Mouse (Mus musculus) CH12.LX (cell line): Measurements from ENCODE around the gene Tyrobp. TPM values are rescaled to one million over a fixed set of nuclear protein-coding genes. Genes with fewer than 3 reads are reported as not detected.

Source experiments
- DNase-seq: peaks from one replicate; pipeline ENCODE4 v3.0.0-alpha.2; 2013; ENCODE audit errors: extremely low read depth
- H3K27ac ChIP-seq: 2 replicates; pipeline ENCODE4 v1.5.1; 2012; ENCODE audit warnings: low read depth, mild to moderate bottlenecking, control low read depth, moderate library complexity; ENCODE audit not compliant: insufficient read depth
- H3K27me3 ChIP-seq: replicated peaks from 2 replicates; pipeline ENCODE3; 2012; ENCODE audit warnings: inconsistent platforms
- H3K36me3 ChIP-seq, 2 experiments: replicated peaks in 1 of 2; 2 replicates each; pipeline versions ENCODE3 to v1.6.1; 2012; ENCODE audit warnings: inconsistent platforms in 1 of 2, low read length in 1 of 2, mild to moderate bottlenecking in 1 of 2, mixed read lengths in 1 of 2, moderate library complexity in 1 of 2; ENCODE audit not compliant: control insufficient read depth in 1 of 2, insufficient read depth in 1 of 2
- H3K4me1 ChIP-seq, 2 experiments: 2 replicates each; pipeline ENCODE4 v1.6.1; 2012; ENCODE audit warnings: inconsistent platforms in 1 of 2, moderate library complexity in 1 of 2; ENCODE audit not compliant: insufficient read depth in 2 of 2, control insufficient read depth in 1 of 2
- H3K4me2 ChIP-seq: 2 replicates; pipeline ENCODE4 v1.6.1; 2012; ENCODE audit warnings: low read depth, mild to moderate bottlenecking, control low read depth; ENCODE audit not compliant: poor library complexity, insufficient read depth, severe bottlenecking
- H3K4me3 ChIP-seq, 3 experiments: fragments of 150-350 bp in 1 of 3; sonication (generic) in 1 of 3; replicated peaks in 1 of 3; 2 replicates each; pipeline versions ENCODE3 to v1.5.1; 2011 to 2012; ENCODE audit warnings: low read depth in 2 of 3, low read length in 2 of 3, mild to moderate bottlenecking in 2 of 3, moderate library complexity in 2 of 3, control low read depth in 1 of 3, improper control_type of control experiment in 1 of 3, inconsistent platforms in 1 of 3, mixed read lengths in 1 of 3; ENCODE audit not compliant: poor library complexity in 1 of 3
- H3K79me2 ChIP-seq: replicated peaks from 2 replicates; pipeline ENCODE4 v1.6.1; 2012; ENCODE audit warnings: mild to moderate bottlenecking, moderate library complexity; ENCODE audit not compliant: control insufficient read depth, poor library complexity, insufficient read depth, severe bottlenecking; ENCODE audit errors: extremely low read depth
- H3K9ac ChIP-seq: 2 replicates; pipeline ENCODE4 v1.6.1; 2012; ENCODE audit warnings: low read depth, mild to moderate bottlenecking, control low read depth, moderate library complexity; ENCODE audit not compliant: insufficient read depth
- H3K9me3 ChIP-seq: replicated peaks from 2 replicates; pipeline ENCODE3; 2012; ENCODE audit warnings: low read length, inconsistent platforms, mixed read lengths
- CHD1 ChIP-seq: IDR thresholded peaks from 2 replicates; pipeline ENCODE4 v1.6.1; 2012; ENCODE audit warnings: low read depth, low read length, improper control_type of control experiment, inconsistent platforms
- CHD2 ChIP-seq: IDR thresholded peaks from 2 replicates; pipeline ENCODE4 v1.6.1; 2011; ENCODE audit warnings: low read length, improper control_type of control experiment
- CTCF ChIP-seq, 2 experiments: IDR thresholded peaks in 1 of 2; conservative IDR thresholded peaks in 1 of 2; 2 replicates each; pipeline ENCODE4 v1.5.1; 2011 to 2012; ENCODE audit warnings: low read depth in 2 of 2, low read length in 2 of 2, improper control_type of control experiment in 1 of 2, inconsistent platforms in 1 of 2, mild to moderate bottlenecking in 1 of 2, moderate library complexity in 1 of 2
- E2F4 ChIP-seq: IDR thresholded peaks from 2 replicates; pipeline ENCODE4 v1.6.1; 2011; ENCODE audit warnings: low read depth, low read length, improper control_type of control experiment; ENCODE audit not compliant: insufficient replicate concordance
- ELF1 ChIP-seq: IDR thresholded peaks from 2 replicates; pipeline ENCODE4 v1.6.1; 2014; ENCODE audit warnings: low read depth, mild to moderate bottlenecking, inconsistent platforms, low read length, improper control_type of control experiment
- ETS1 ChIP-seq: conservative IDR thresholded peaks from 2 replicates; pipeline ENCODE4 v1.6.1; 2012; ENCODE audit warnings: low read depth, mild to moderate bottlenecking, inconsistent platforms, low read length, improper control_type of control experiment, moderate library complexity
- HCFC1 ChIP-seq: IDR thresholded peaks from 2 replicates; pipeline ENCODE4 v1.6.1; 2012; ENCODE audit warnings: low read depth, mild to moderate bottlenecking, inconsistent platforms, low read length, improper control_type of control experiment
- IRF4 ChIP-seq: IDR thresholded peaks from 2 replicates; pipeline ENCODE4 v1.6.1; 2014; ENCODE audit warnings: low read depth, mild to moderate bottlenecking, inconsistent platforms, low read length, improper control_type of control experiment
- JUND ChIP-seq: conservative IDR thresholded peaks from 2 replicates; pipeline ENCODE4 v1.6.1; 2011; ENCODE audit warnings: low read depth, low read length, improper control_type of control experiment
- KAT2A ChIP-seq: IDR thresholded peaks from 2 replicates; pipeline ENCODE4 v1.6.1; 2012; ENCODE audit warnings: low read length, improper control_type of control experiment, inconsistent platforms; ENCODE audit not compliant: insufficient replicate concordance
- MAX ChIP-seq: IDR thresholded peaks from 2 replicates; pipeline ENCODE4 v1.6.1; 2011; ENCODE audit warnings: low read length, improper control_type of control experiment
- PAX5 ChIP-seq: IDR thresholded peaks from 2 replicates; pipeline ENCODE4 v1.6.1; 2012; ENCODE audit warnings: low read length, inconsistent platforms, mixed read lengths
- POLR2A ChIP-seq: IDR thresholded peaks from 2 replicates; pipeline ENCODE4 v1.6.1; 2011; ENCODE audit warnings: low read depth, mild to moderate bottlenecking, improper control_type of control experiment, low read length
- RAD21 ChIP-seq: IDR thresholded peaks from 2 replicates; pipeline ENCODE4 v1.6.1; 2011; ENCODE audit warnings: low read depth, mild to moderate bottlenecking, low read length, improper control_type of control experiment, moderate library complexity
- RCOR1 ChIP-seq: conservative IDR thresholded peaks from 2 replicates; pipeline ENCODE4 v1.6.1; 2012; ENCODE audit warnings: low read depth, mild to moderate bottlenecking, inconsistent platforms, low read length, improper control_type of control experiment
- TBP ChIP-seq: conservative IDR thresholded peaks from 2 replicates; pipeline ENCODE4 v1.6.1; 2011; ENCODE audit warnings: low read depth, low read length, improper control_type of control experiment
- TCF12 ChIP-seq: IDR thresholded peaks from 2 replicates; pipeline ENCODE4 v1.6.1; 2014; ENCODE audit warnings: low read depth, mild to moderate bottlenecking, inconsistent platforms, low read length, improper control_type of control experiment
- USF1 ChIP-seq: IDR thresholded peaks from 2 replicates; pipeline ENCODE4 v1.6.1; 2014; ENCODE audit warnings: low read depth, mild to moderate bottlenecking, inconsistent platforms, low read length, improper control_type of control experiment
- USF2 ChIP-seq: conservative IDR thresholded peaks from 2 replicates; pipeline ENCODE4 v1.6.1; 2011; ENCODE audit warnings: low read depth, low read length, improper control_type of control experiment
- ZKSCAN1 ChIP-seq: IDR thresholded peaks from 2 replicates; pipeline ENCODE4 v1.6.1; 2012; ENCODE audit warnings: low read depth, inconsistent platforms, low read length, improper control_type of control experiment, borderline replicate concordance
- dilution Hi-C: fragments of 300-500 bp; cut with MboI; formaldehyde crosslinking; loops from 2 replicates; pipeline ENCODE4 v1.14.3; 2020; ENCODE audit warnings: low sequenced_read_pairs; ENCODE audit not compliant: extremely low pct_unique_long_range_greater_than_20kb, extremely low pct_ligation_motif_present
- in situ Hi-C: fragments of 300-500 bp; cut with MboI; formaldehyde crosslinking; loops from 3 replicates; pipeline ENCODE4 v1.14.3; 2019; ENCODE audit warnings: low sequenced_read_pairs, low pct_ligation_motif_present, low pct_unique_long_range_greater_than_20kb, mixed read lengths
- polyA plus RNA-seq: library from polyadenylated mRNA; unstranded; fragments of >175 nt; gene quantifications from 2 replicates; pipeline ENCODE4 v1.2.1, GENCODE M21; 2012; ENCODE audit warnings: low read depth; ENCODE audit not compliant: insufficient read length
- total RNA-seq, 2 experiments: library from RNA; depleted of rRNA; stranded (reverse); fragments of 300-350 nt in 1 of 2; fragments of >200 nt in 1 of 2; gene quantifications; 2 replicates each; pipeline ENCODE4 v1.2.3; 2012 to 2014

Tyrobp gene
- total and polyA plus RNA-seq, 3 experiments: 4.2 to 18.9 (median 13.0) TPM

- no peak overlapping the region for H3K4me2 ChIP-seq
- DNase-seq: no peak
- dilution Hi-C loops (no loop called here), in situ Hi-C loops (no loop called here)
- H3K36me3 ChIP-seq: no peaks in the 10 kb centered on the region
- H3K27me3 ChIP-seq: no peaks in the 10 kb centered on the region
- H3K9ac ChIP-seq: no peak overlapping the region
- H3K4me1 ChIP-seq: peaks cover 17 to 50% of the 10 kb centered on the region in 2 experiments
- H3K9me3 ChIP-seq: peaks cover 2% of the 10 kb centered on the region
- no peak for TF ChIP-seq KAT2A
- no peak for TF ChIP-seq E2F4
- no peak for TF ChIP-seq RCOR1
- TF ChIP-seq MAX: no peak
- TF ChIP-seq ETS1: no peak
- TF ChIP-seq USF2: no peak
- TF ChIP-seq JUND: no peak
- TF ChIP-seq ELF1: no peak
- no peak for TF ChIP-seq POLR2A
- no peak for TF ChIP-seq TCF12
- TF ChIP-seq ZKSCAN1: no peak
- no peak for TF ChIP-seq RAD21
- no peak for TF ChIP-seq PAX5
- TF ChIP-seq CTCF (conservative IDR thresholded peaks at IDR 0.05 in 1 of 2, IDR thresholded peaks at IDR 0.05 in 1 of 2; ENCODE audit: low read depth in 2 of 2, low read length in 2 of 2): no peak
- TF ChIP-seq IRF4: no peak
- TF ChIP-seq TBP: no peak
- no peak for TF ChIP-seq CHD1
- no peak for TF ChIP-seq HCFC1
- TF ChIP-seq, all 38 proteins: peak for 0
- Histone ChIP-seq H3K4me3 (no peak overlapping the region), H3K79me2 (no peaks in the 10 kb centered on the region), H3K27ac (no peak overlapping the region)
Observed at GRCm38 (mm10) chr7:30409789-30410188, 3.8 kb upstream of the Tyrobp start.

DNA sequence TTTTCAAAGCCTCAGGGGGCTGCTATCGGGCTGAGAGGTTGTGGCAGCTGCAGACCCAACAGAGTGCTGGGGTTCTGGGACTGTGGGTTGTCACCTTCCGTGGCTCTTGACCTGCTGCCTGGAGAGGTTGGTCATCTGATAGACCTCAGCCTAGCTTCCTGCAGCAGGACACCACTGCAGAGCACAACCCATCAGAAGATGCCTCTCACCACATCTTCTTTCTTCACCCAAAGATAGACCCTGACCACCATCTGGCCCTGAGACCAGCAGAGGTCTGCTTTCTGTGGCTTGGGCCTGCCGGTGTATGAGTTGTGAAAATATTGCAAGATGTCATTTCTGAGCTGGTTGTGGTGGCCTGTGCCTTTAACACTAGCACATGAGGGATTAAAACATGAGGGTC, 2.5 kb upstream of the Tyrobp start:
- no peak overlapping the region for H3K27ac ChIP-seq
- dilution Hi-C loops: no loop called here
- DNase-seq: no peak

More for the DNA sequence above, 2.5 kb upstream of the Tyrobp start:
- Histone ChIP-seq H3K36me3 (no peaks in the 10 kb centered on the region), H3K9ac (no peak overlapping the region), H3K4me1 (peaks cover 17 to 55% of the 10 kb centered on the region in 2 experiments), H3K27me3 (no peaks in the 10 kb centered on the region), H3K4me3 (no peak overlapping the region), H3K9me3 (peaks cover 4% of the 10 kb centered on the region), H3K4me2 (no peak overlapping the region), H3K79me2 (no peaks in the 10 kb centered on the region)
- in situ Hi-C loops: no loop called here
- no peak for TF ChIP-seq IRF4
- no peak for TF ChIP-seq ELF1
- TF ChIP-seq E2F4: no peak
- no peak for TF ChIP-seq USF1
- no peak for TF ChIP-seq CHD1
- TF ChIP-seq RCOR1: no peak
- no peak for TF ChIP-seq CHD2
